Mouse (Mus musculus) adrenal gland, adult 8-10 months (tissue): Measurements from ENCODE around the gene Tent5d. TPM values are rescaled to one million over a fixed set of nuclear protein-coding genes. Genes with fewer than 3 reads are reported as not detected.
A peak's percentile ranks its signal among the peaks of the same experiment; 100 is the strongest.

Experiments used
- DNase-seq: peaks from one replicate; pipeline ENCODE4 v3.0.0; 2022
- total RNA-seq, 4 experiments: library from RNA; stranded (reverse); gene quantifications; 2 replicates each; pipeline ENCODE4 v1.2.4; 2022

Tent5d gene
- not detected for total RNA-seq

GRCm38 (mm10) chrX:107792290-107792689 lies at the start of gene Tent5d:
Gene Tent5d, plus strand, starts transcription at chrX:107792590.
- no peak for DNase-seq

- no peak for DNase-seq
Measured at GRCm38 (mm10) chrX:107767896-107768295, 24.5 kb upstream of the Tent5d start.

GRCm38 (mm10) chrX:107790136-107790535 lies 2.3 kb upstream of the Tent5d start:
- no peak for DNase-seq

- no peak for DNase-seq
Measured at GRCm38 (mm10) chrX:107790750-107791493, 1.5 kb upstream of the Tent5d start.

GRCm38 (mm10) chrX:107795785-107796184 lies 3.4 kb downstream of the Tent5d start:
- DNase-seq = no peak

GRCm38 (mm10) chrX:107796919-107797318 lies 4.5 kb downstream of the Tent5d start:
- DNase-seq = no peak

- DNase-seq = no peak
Measured at GRCm38 (mm10) chrX:107812120-107812519, 19.7 kb downstream of the Tent5d start.

- DNase-seq = peak; percentile 11
Measured at GRCm38 (mm10) chrX:107815502-107816217, 23.3 kb downstream of the Tent5d start.

GRCm38 (mm10) chrX:107816218-107816554 lies 23.8 kb downstream of the Tent5d start, which contains the start of gene 2610002M06Rik:
Gene 2610002M06Rik, minus strand, starts transcription at chrX:107816334.
- peak; percentile 83 for DNase-seq

- DNase-seq = no peak
Measured at GRCm38 (mm10) chrX:107816726-107817125, 24.3 kb downstream of the Tent5d start.

GRCm38 (mm10) chrX:107858165-107858564 lies 65.8 kb downstream of the Tent5d start:
- no peak for DNase-seq

Other genes starting within 250 kb of the Tent5d start
- gene Tbx22, start 124.6 kb upstream of the Tent5d start, total RNA-seq = not detected
- 10 to 100 TPM; 11.8 to 15.0 (median 13.0) TPM for gene 2610002M06Rik, start 23.7 kb downstream of the Tent5d start, total RNA-seq
- gene Gm732, start 155.9 kb downstream of the Tent5d start, total RNA-seq = not detected